Mouse (Mus musculus) kidney, embryonic 14.5 days (tissue): Measurements from ENCODE around the gene Macrod2. TPM values are rescaled to one million over a fixed set of nuclear protein-coding genes. Genes with fewer than 3 reads are reported as not detected.

Experiments used
- ATAC-seq: fragments of 200-750 bp; cut with Nextera tagmentation; 2 replicates; pipeline ENCODE4 v1.8.0; 2017; ENCODE audit warnings: moderate number of reproducible peaks, mild to moderate bottlenecking, moderate TSS enrichment, moderate library complexity; ENCODE audit not compliant: low FRiP score, low TSS enrichment
- H3K27ac ChIP-seq: fragments of 300-500 bp; sonication (generic); 2 replicates; pipeline ENCODE4 v1.5.1; 2014; ENCODE audit warnings: low read depth, mild to moderate bottlenecking, low read length, moderate library complexity, mixed read lengths
- H3K27me3 ChIP-seq: fragments of 300-500 bp; sonication (generic); 2 replicates; pipeline ENCODE4 v1.6.1; 2014; ENCODE audit warnings: mild to moderate bottlenecking, low read length; ENCODE audit not compliant: control insufficient read depth, insufficient read depth
- H3K36me3 ChIP-seq: fragments of 300-500 bp; sonication (generic); 2 replicates; pipeline ENCODE4 v1.6.1; 2014; ENCODE audit warnings: low read length, mixed read lengths; ENCODE audit not compliant: control insufficient read depth, insufficient read depth
- H3K4me1 ChIP-seq: fragments of 300-500 bp; sonication (generic); 2 replicates; pipeline ENCODE4 v1.6.1; 2014; ENCODE audit warnings: low read length, mixed read lengths; ENCODE audit not compliant: control insufficient read depth, insufficient read depth
- H3K4me2 ChIP-seq: fragments of 300-500 bp; sonication (generic); replicated peaks from 2 replicates; pipeline ENCODE4 v1.6.1; 2014; ENCODE audit warnings: low read depth, mild to moderate bottlenecking, low read length
- H3K4me3 ChIP-seq: fragments of 300-500 bp; sonication (generic); 2 replicates; pipeline ENCODE4 v1.5.1; 2014; ENCODE audit warnings: mild to moderate bottlenecking, low read length
- H3K9ac ChIP-seq: fragments of 300-500 bp; sonication (generic); 2 replicates; pipeline ENCODE4 v1.6.1; 2014; ENCODE audit warnings: low read depth, mild to moderate bottlenecking, low read length, moderate library complexity
- H3K9me3 ChIP-seq: fragments of 300-500 bp; sonication (generic); 2 replicates; pipeline ENCODE4 v1.6.1; 2016; ENCODE audit warnings: low read length; ENCODE audit not compliant: control insufficient read depth
- WGBS: fragments of 180-500 bp; shearing (Covaris S2); extraction: QIAGEN DNeasy Blood & Tissue Kit; methylation state at CpG from one replicate; pipeline ENCODE4 v1.1.7; 2014; 5-methylcytosine and 5-hydroxymethylcytosine counted together
- polyA plus RNA-seq: library from polyadenylated mRNA; unstranded; fragments of >200 nt; fragmentation: Nextera tagmentation; extraction: Ambion mirVana; gene quantifications from 2 replicates; pipeline ENCODE4 v1.2.1, GENCODE M21; 2014

Gene Macrod2
- polyA plus RNA-seq, 1 experiment from 2014 or later, result 22.2 TPM

DNA sequence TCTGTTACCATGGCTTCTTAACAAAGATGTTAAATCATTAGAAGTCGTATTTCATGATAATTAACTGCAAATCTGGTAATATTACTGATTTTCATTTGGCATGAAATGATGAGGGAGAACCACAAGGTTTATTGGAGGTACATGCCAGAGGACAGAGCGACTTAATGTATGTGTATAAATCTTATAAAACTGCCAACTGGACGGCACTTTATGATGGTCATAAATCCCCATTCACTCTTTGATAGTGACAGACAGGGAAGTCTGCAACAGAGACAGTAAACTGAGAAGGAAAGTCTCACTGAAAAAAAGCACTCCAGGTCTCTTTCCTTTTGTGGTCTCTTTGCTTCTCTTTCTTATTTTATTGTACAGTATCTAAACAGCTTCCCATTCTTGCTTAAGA, 1176.3 kb downstream of the Macrod2 start:
- no peaks in the 10 kb centered on the region for H3K9me3 ChIP-seq
- peak; percentile 93 for ATAC-seq
- no peak overlapping the region for H3K9ac ChIP-seq
- no peak overlapping the region for H3K27ac ChIP-seq
- no peak overlapping the region for H3K4me2 ChIP-seq
- no peaks in the 10 kb centered on the region for H3K36me3 ChIP-seq
- H3K4me1 ChIP-seq, result no peaks in the 10 kb centered on the region
- H3K27me3 ChIP-seq, result no peaks in the 10 kb centered on the region
- WGBS, result 11% methylated on average over 3 of the region's 3 CpGs
- no peak overlapping the region for H3K4me3 ChIP-seq

DNA sequence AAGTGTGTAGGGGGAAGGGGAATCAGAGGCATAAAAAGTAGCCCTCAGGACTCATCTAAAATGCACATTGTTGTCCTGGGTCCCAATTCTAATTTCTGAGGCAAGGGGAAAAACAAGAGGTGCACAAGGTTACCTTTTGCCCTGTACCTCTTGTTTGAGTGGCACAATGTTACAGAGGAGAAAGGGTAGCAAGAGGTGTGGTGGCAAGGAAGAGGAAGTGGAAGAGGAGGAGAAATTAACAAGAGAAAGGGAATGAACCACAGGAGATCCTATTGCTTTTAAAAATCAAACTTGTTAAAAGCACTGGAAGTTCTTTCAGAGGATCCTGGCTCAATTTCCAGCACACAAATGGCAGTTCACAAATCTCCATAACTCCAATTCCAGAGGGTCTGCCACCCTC, 1183.1 kb downstream of the Macrod2 start:
- ATAC-seq, result no peak
- Histone ChIP-seq H3K9ac (no peak overlapping the region), H3K4me2 (no peak overlapping the region)

DNA sequence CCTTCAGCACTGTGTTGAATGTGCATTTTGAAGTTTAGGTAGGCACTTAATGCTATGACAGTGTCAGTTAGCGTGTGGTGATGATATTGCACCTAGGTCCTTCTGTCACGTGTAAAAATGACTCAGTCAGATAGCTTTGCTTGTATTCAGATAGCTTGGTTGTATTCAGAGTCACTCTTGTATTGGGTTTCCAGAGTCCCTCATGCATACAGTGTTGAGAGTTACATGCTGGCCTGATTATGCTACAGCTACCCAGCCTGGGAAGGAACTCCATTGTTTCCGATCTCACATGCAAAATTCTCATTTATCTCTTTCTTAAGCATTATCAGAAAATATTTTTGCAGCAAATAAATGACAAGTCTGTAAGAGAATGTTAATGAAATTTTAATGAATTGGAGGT, 1187.3 kb downstream of the Macrod2 start:
- H3K4me2 ChIP-seq, result no peak overlapping the region
- 64% methylated on average over 3 of the region's 3 CpGs for WGBS
- no peak overlapping the region for H3K27ac ChIP-seq
- H3K27me3 ChIP-seq, result no peaks in the 10 kb centered on the region
- ATAC-seq, result peak; percentile 73; the same call in 1 of the 2 replicates
- H3K36me3 ChIP-seq, result no peaks in the 10 kb centered on the region
- H3K4me1 ChIP-seq, result no peaks in the 10 kb centered on the region
- H3K9ac ChIP-seq, result no peak overlapping the region
- no peaks in the 10 kb centered on the region for H3K9me3 ChIP-seq
- no peak overlapping the region for H3K4me3 ChIP-seq

More for the DNA sequence above, 1183.1 kb downstream of the Macrod2 start:
- Histone ChIP-seq H3K27me3 (no peaks in the 10 kb centered on the region), H3K9me3 (no peaks in the 10 kb centered on the region), H3K36me3 (no peaks in the 10 kb centered on the region), H3K27ac (no peak overlapping the region), H3K4me3 (no peak overlapping the region), H3K4me1 (no peaks in the 10 kb centered on the region)

DNA sequence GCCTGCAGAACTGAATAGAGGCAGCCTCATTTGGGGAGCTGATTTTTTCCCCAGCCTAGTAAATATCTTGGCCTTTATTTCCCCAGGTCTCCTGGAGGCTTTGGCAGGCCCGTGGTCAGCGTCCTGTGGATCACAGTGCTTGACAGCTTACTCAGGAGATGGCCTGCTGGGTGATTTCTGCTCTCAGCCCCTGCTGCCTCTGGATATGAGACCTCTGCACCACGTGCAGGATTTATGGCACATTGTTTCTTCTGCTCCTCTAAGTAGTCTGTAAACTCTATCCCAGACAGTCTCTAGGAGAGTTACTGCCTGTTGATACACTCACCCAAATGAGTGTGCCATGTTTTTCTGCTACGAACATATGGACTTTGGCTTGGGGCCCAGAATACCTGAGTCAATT, 1187.8 kb downstream of the Macrod2 start:
- H3K9me3 ChIP-seq, result no peaks in the 10 kb centered on the region
- no peak overlapping the region for H3K9ac ChIP-seq
- no peaks in the 10 kb centered on the region for H3K4me1 ChIP-seq
- 14% methylated on average over 4 of the region's 4 CpGs for WGBS
- no peak overlapping the region for H3K27ac ChIP-seq
- no peaks in the 10 kb centered on the region for H3K27me3 ChIP-seq
- H3K36me3 ChIP-seq, result no peaks in the 10 kb centered on the region
- H3K4me2 ChIP-seq, result no peak overlapping the region
- H3K4me3 ChIP-seq, result no peak overlapping the region
- ATAC-seq, result peak; percentile 66; the same call in 1 of the 2 replicates

DNA sequence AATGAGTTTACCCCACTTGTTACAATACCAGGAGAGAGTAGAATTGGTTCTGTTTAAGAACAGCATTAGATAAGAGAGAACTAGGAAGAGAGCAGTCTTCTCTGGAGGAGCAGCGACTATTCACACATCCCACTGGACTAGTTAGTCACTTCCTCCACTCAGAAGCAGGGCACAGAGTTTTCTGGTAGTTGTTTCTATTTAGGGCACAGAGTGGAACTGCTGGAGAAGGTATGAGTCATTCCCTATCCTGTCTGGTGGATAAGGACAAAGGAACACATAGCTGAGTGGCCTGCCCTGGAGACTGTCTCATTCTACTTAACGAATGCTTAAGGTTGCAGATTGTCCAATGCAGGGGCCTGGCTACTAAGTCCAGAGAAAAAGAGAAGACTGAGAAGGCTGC, 1192.2 kb downstream of the Macrod2 start:
- H3K27ac ChIP-seq, result no peak overlapping the region
- no peak for ATAC-seq
- 80% methylated on average over 2 of the region's 2 CpGs for WGBS

DNA sequence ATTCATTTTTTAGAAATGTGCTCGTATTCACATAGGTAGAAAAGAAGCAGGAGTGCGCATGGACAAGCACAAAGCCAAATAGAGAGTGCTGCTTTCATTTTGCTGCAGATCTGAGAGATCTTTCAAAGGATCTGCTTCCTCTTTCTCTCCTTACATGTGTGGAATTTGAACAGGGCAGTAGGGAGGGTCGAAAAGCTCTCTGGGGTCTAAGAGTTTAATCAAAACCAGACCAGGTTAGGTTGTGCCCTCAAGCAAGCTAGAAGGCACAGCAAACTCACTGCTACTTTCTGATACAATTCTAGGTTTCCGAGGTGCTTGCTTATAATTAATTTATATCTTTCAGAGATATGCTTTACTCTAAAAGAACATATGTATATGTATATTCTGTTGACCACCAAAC, 1196.2 kb downstream of the Macrod2 start:
- Histone ChIP-seq H3K36me3 (no peaks in the 10 kb centered on the region), H3K4me3 (no peak overlapping the region), H3K9ac (no peak overlapping the region), H3K27ac (no peak overlapping the region), H3K4me2 (no peak overlapping the region), H3K27me3 (no peaks in the 10 kb centered on the region), H3K9me3 (no peaks in the 10 kb centered on the region), H3K4me1 (no peaks in the 10 kb centered on the region)
- no peak for ATAC-seq
- WGBS, result 66% methylated on average over 4 of the region's 4 CpGs

More for the DNA sequence above, 1192.2 kb downstream of the Macrod2 start:
- no peaks in the 10 kb centered on the region for H3K36me3 ChIP-seq
- no peaks in the 10 kb centered on the region for H3K27me3 ChIP-seq
- no peaks in the 10 kb centered on the region for H3K9me3 ChIP-seq
- no peak overlapping the region for H3K9ac ChIP-seq
- H3K4me3 ChIP-seq, result no peak overlapping the region
- H3K4me2 ChIP-seq, result no peak overlapping the region
- no peaks in the 10 kb centered on the region for H3K4me1 ChIP-seq

DNA sequence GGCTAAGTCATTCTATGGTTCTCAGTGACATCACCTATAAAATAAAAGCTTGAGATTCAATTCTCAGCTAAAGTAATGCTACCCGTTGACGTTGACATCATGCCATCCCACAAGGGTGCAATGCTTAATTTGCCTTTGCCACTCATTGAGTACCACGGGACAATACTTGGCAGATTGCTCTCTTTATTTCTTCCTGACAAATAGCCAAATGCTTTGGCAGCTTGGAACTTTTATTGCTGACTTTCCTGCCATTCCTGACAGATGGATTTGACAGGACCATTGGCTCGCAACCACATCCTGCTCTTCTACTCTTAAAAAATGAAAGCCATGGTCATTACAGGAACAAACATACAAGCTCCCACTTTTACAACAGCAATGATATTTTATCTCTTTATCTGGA, 1199.7 kb downstream of the Macrod2 start:
- no peak overlapping the region for H3K27ac ChIP-seq

DNA sequence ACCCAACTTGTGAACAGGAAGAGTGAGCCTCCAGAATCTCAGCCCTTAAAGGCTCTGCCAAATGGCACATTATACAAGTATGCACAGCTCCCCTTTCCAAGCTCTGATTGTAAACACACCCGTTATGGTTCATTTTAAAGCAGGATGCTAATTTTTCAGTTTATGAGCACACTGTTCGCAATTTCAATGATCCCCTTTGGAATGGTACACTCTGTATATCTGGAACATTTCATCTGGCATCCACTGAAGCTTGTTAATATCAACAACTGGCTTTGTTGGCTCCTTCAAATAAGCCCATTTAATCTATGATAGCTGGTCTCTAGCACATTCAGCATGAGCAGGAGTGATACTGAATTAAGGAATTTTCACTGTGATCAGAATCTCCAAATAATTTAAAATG, 1222.6 kb downstream of the Macrod2 start:
- H3K9ac ChIP-seq, result no peak overlapping the region
- no peak overlapping the region for H3K4me3 ChIP-seq
- no peak overlapping the region for H3K4me2 ChIP-seq
- H3K9me3 ChIP-seq, result no peaks in the 10 kb centered on the region
- ATAC-seq, result no peak
- no peaks in the 10 kb centered on the region for H3K36me3 ChIP-seq
- H3K27me3 ChIP-seq, result no peaks in the 10 kb centered on the region
- H3K4me1 ChIP-seq, result no peaks in the 10 kb centered on the region
- H3K27ac ChIP-seq, result no peak overlapping the region
- 79% methylated on average over 2 of the region's 2 CpGs for WGBS

More for the DNA sequence above, 1199.7 kb downstream of the Macrod2 start:
- no peaks in the 10 kb centered on the region for H3K4me1 ChIP-seq
- 68% methylated on average over 4 of the region's 4 CpGs for WGBS
- H3K4me3 ChIP-seq, result no peak overlapping the region
- H3K36me3 ChIP-seq, result no peaks in the 10 kb centered on the region
- no peaks in the 10 kb centered on the region for H3K27me3 ChIP-seq
- no peak overlapping the region for H3K9ac ChIP-seq
- ATAC-seq, result no peak
- H3K9me3 ChIP-seq, result no peaks in the 10 kb centered on the region
- H3K4me2 ChIP-seq, result no peak overlapping the region

DNA sequence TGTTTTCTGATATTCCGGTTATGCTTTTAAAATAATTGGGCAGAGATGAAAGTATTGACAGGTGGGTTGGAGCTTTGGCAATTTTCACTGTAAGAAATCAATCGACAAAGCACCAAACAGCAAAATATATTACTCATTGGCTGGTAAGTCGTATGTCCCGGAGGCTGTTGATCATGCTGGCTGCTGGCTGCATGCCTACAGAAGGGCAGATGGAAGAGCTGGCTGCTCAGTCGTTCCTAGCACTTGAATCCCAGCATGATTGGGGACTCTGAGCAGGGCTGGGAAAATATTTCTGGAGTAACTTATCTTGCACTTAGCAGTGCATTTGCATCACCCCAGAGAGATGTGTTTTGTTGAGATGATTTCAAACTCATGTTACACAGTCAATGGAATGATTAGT, 1223.1 kb downstream of the Macrod2 start:
- Histone ChIP-seq H3K4me2 (no peak overlapping the region), H3K9me3 (no peaks in the 10 kb centered on the region), H3K4me3 (no peak overlapping the region), H3K36me3 (no peaks in the 10 kb centered on the region), H3K27me3 (no peaks in the 10 kb centered on the region), H3K4me1 (no peaks in the 10 kb centered on the region), H3K9ac (no peak overlapping the region), H3K27ac (no peak overlapping the region)
- 87% methylated on average over 5 of the region's 5 CpGs for WGBS
- no peak for ATAC-seq

DNA sequence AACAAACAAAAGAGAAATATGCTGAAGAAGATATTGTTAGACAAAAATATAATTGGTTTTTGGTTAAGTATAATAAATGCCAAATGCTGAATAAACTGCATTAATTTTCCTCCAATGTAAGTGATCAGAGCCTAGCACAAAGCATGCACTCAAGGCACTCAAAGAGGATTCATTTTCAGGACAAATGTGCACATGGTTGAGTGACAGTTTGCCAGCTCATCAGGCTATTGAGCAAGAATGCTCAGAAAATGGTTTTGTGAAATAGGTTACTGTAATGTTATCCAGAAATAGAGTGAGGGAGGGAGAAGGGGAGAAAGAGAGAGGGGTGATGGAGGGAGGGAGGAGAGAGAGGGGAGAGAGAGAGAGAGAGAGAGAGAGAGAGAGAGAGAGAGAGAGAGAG, 1268.9 kb downstream of the Macrod2 start:
- Histone ChIP-seq H3K4me3 (no peak overlapping the region), H3K27me3 (no peaks in the 10 kb centered on the region), H3K27ac (no peak overlapping the region), H3K9me3 (no peaks in the 10 kb centered on the region), H3K36me3 (no peaks in the 10 kb centered on the region), H3K4me1 (no peaks in the 10 kb centered on the region), H3K9ac (no peak overlapping the region), H3K4me2 (no peak overlapping the region)
- ATAC-seq, result no peak
